Mouse (Mus musculus) myocyte (in vitro differentiated cells): ENCODE data around the gene Gm20908. TPM values are rescaled to one million over a fixed set of nuclear protein-coding genes. Genes with fewer than 3 reads are reported as not detected.
"Not testable (repeated sequence)": the region's sequence is repeated elsewhere in the genome, so short reads cannot be mapped to it uniquely, and the experiment has no call there.

ENCODE experiments used
- H3K27me3 ChIP-seq: one replicate; pipeline ENCODE4 v1.6.1; 2011; ENCODE audit not compliant: control insufficient read depth, insufficient read depth, insufficient read length
- H3K36me3 ChIP-seq: one replicate; pipeline ENCODE4 v1.6.1; 2011; ENCODE audit not compliant: control insufficient read depth, insufficient read depth
- H3K4me2 ChIP-seq: one replicate; pipeline ENCODE4 v1.6.1; 2011; ENCODE audit warnings: low read depth, control low read depth
- H3K4me3 ChIP-seq: one replicate; pipeline ENCODE4 v1.5.1; 2011; ENCODE audit warnings: mild to moderate bottlenecking, control low read depth, moderate library complexity
- H3K79me2 ChIP-seq: one replicate; pipeline ENCODE4 v1.6.1; 2011; ENCODE audit not compliant: control insufficient read depth, insufficient read depth
- H3ac ChIP-seq: one replicate; pipeline ENCODE4 v1.6.1; 2011; ENCODE audit not compliant: control insufficient read depth, insufficient read length
- polyA plus RNA-seq: library from polyadenylated mRNA; unstranded; fragments of >200 nt; fragmentation: generic; extraction: Trizol; gene quantifications from one replicate; pipeline ENCODE4 v1.2.1, GENCODE M21; 2012; ENCODE audit warnings: missing spikeins

The Gm20908 gene
- not detected for polyA plus RNA-seq

- H3ac ChIP-seq, H3K4me3 ChIP-seq, H3K4me2 ChIP-seq, H3K79me2 ChIP-seq, H3K36me3 ChIP-seq, H3K27me3 ChIP-seq: not testable (repeated sequence)
Measured at GRCm38 (mm10) chrY:64472966-64473365, at the start of gene Gm20908. Gm20908 (plus strand) TSS chrY:64473266.
